Mouse (Mus musculus): ENCODE results near the gene Col23a1. TPM values are rescaled to one million over a fixed set of nuclear protein-coding genes. Genes with fewer than 3 reads are reported as not detected.

The Col23a1 gene
- polyA plus RNA-seq, 1 experiment from 2014 or later: 10.7 TPM

- no peak for DNase-seq (ENCODE audit: low spot score)
- Histone ChIP-seq H3K9ac (no peak overlapping the region), H3K4me2 (replicated peaks) (no peak overlapping the region), H3K27ac (no peak overlapping the region), H3K4me3 (replicated peaks; ENCODE audit: low read length) (no peak overlapping the region), H3K9me3 (ENCODE audit: control insufficient read depth, low read length) (no peaks in the 10 kb centered on the region), H3K27me3 (ENCODE audit: control insufficient read depth, insufficient read depth, low read length) (no peaks in the 10 kb centered on the region), H3K36me3 (replicated peaks; ENCODE audit: control insufficient read depth, insufficient read depth) (no peaks in the 10 kb centered on the region), H3K4me1 (replicated peaks; ENCODE audit: control insufficient read depth, insufficient read depth, low read length) (no peaks in the 10 kb centered on the region)
- ATAC-seq (ENCODE audit: low FRiP score): no peak
These were observed 30.9 kb downstream of the Col23a1 start for GRCm38 (mm10) chr11:51320609-51321008.

- H3K9me3 ChIP-seq (ENCODE audit: control insufficient read depth, low read length): no peaks in the 10 kb centered on the region
- no peak overlapping the region for H3K9ac ChIP-seq
- no peaks in the 10 kb centered on the region for H3K27me3 ChIP-seq (ENCODE audit: control insufficient read depth, insufficient read depth, low read length)
- ATAC-seq (ENCODE audit: low FRiP score): no peak
- no peaks in the 10 kb centered on the region for H3K4me1 ChIP-seq (replicated peaks; ENCODE audit: control insufficient read depth, insufficient read depth, low read length)
- no peaks in the 10 kb centered on the region for H3K36me3 ChIP-seq (replicated peaks; ENCODE audit: control insufficient read depth, insufficient read depth)
- H3K4me2 ChIP-seq (replicated peaks): no peak overlapping the region
- peak; percentile 60 for DNase-seq (ENCODE audit: low spot score)
- 57% methylated on average over 6 of the region's 6 CpGs for WGBS
- H3K4me3 ChIP-seq (replicated peaks; ENCODE audit: low read length): no peak overlapping the region
- no peak overlapping the region for H3K27ac ChIP-seq
These were observed 37.2 kb downstream of the Col23a1 start for GRCm38 (mm10) chr11:51326908-51327307.

DNA sequence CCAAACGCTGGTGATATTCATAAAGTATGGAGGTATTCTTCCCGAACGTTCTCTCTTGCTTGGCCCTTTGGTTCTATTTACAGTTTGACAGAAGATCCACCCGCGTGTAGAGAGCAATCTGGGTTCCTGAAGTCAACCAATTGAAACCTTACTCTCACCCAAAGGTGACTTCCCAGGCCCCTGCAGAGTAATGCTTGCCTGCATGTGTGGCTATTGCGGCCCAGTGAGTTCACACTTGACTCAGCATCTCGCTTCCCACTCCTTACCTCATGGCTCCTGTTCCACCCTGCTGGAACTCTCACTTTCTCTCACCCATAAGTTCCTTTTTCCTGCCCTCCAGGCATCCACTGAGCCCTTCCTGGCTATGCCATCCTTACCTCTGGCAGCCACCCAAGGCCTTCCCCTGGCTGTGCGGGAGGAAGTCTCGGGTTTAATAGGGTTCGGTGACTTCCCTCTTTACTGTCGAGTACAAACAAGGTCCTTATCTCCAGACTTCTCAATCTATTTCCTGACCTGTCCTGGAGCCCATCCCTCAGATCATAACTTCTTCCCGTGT lies 38.7 kb downstream of the Col23a1 start:
- DNase-seq (ENCODE audit: low spot score): no peak
- Histone ChIP-seq H3K4me2 (replicated peaks) (no peak overlapping the region), H3K27ac (no peak overlapping the region), H3K4me1 (replicated peaks; ENCODE audit: control insufficient read depth, insufficient read depth, low read length) (no peaks in the 10 kb centered on the region), H3K27me3 (ENCODE audit: control insufficient read depth, insufficient read depth, low read length) (no peaks in the 10 kb centered on the region), H3K9me3 (ENCODE audit: control insufficient read depth, low read length) (no peaks in the 10 kb centered on the region), H3K9ac (no peak overlapping the region), H3K4me3 (replicated peaks; ENCODE audit: low read length) (no peak overlapping the region), H3K36me3 (replicated peaks; ENCODE audit: control insufficient read depth, insufficient read depth) (no peaks in the 10 kb centered on the region)
- 85% methylated on average over 12 of the region's 12 CpGs for WGBS
- ATAC-seq (ENCODE audit: low FRiP score): no peak

- Histone ChIP-seq H3K36me3 (replicated peaks; ENCODE audit: control insufficient read depth, insufficient read depth) (no peaks in the 10 kb centered on the region), H3K4me3 (replicated peaks; ENCODE audit: low read length) (no peak overlapping the region), H3K9me3 (ENCODE audit: control insufficient read depth, low read length) (no peaks in the 10 kb centered on the region), H3K4me1 (replicated peaks; ENCODE audit: control insufficient read depth, insufficient read depth, low read length) (no peaks in the 10 kb centered on the region), H3K27me3 (ENCODE audit: control insufficient read depth, insufficient read depth, low read length) (no peaks in the 10 kb centered on the region), H3K4me2 (replicated peaks) (no peak overlapping the region), H3K27ac (no peak overlapping the region), H3K9ac (no peak overlapping the region)
- 83% methylated on average over 11 of the region's 11 CpGs for WGBS
- no peak for DNase-seq (ENCODE audit: low spot score)
- no peak for ATAC-seq (ENCODE audit: low FRiP score)
These were observed 40.4 kb downstream of the Col23a1 start for GRCm38 (mm10) chr11:51329837-51330714.

GRCm38 (mm10) chr11:51334017-51334416 lies 44.3 kb downstream of the Col23a1 start:
- no peaks in the 10 kb centered on the region for H3K27me3 ChIP-seq (ENCODE audit: control insufficient read depth, insufficient read depth, low read length)
- 81% methylated on average over 5 of the region's 5 CpGs for WGBS
- no peak overlapping the region for H3K4me2 ChIP-seq (replicated peaks)
- no peak overlapping the region for H3K27ac ChIP-seq
- DNase-seq (ENCODE audit: low spot score): no peak
- no peak for ATAC-seq (ENCODE audit: low FRiP score)
- no peak overlapping the region for H3K4me3 ChIP-seq (replicated peaks; ENCODE audit: low read length)
- no peaks in the 10 kb centered on the region for H3K4me1 ChIP-seq (replicated peaks; ENCODE audit: control insufficient read depth, insufficient read depth, low read length)
- H3K9ac ChIP-seq: no peak overlapping the region
- H3K9me3 ChIP-seq (ENCODE audit: control insufficient read depth, low read length): no peaks in the 10 kb centered on the region
- H3K36me3 ChIP-seq (replicated peaks; ENCODE audit: control insufficient read depth, insufficient read depth): no peaks in the 10 kb centered on the region

DNA sequence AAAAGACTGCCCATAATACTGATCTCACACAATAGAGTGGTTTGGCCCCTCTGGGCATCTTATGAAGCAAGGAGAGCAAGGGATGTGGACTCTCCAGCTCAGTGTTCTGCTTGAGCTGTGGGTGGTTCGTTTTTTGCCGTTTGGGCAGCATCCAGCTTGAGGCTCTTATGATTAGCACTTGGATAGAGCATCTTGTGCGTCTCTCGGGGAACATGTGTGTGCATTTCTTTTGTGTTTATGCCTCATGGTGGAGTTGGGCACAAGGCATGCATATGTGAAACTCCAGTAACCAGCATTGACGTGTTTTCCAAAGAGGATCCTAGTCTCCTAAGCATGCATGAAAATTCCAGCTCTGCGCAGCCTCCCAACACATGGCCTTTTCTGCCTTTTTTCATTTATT lies 47.9 kb downstream of the Col23a1 start:
- H3K36me3 ChIP-seq (replicated peaks; ENCODE audit: control insufficient read depth, insufficient read depth): no peaks in the 10 kb centered on the region
- no peaks in the 10 kb centered on the region for H3K4me1 ChIP-seq (replicated peaks; ENCODE audit: control insufficient read depth, insufficient read depth, low read length)
- ATAC-seq (ENCODE audit: low FRiP score) (no peak), DNase-seq (ENCODE audit: low spot score) (no peak)
- no peak overlapping the region for H3K27ac ChIP-seq
- WGBS: 79% methylated on average over 6 of the region's 6 CpGs
- H3K4me2 ChIP-seq (replicated peaks): no peak overlapping the region
- H3K4me3 ChIP-seq (replicated peaks; ENCODE audit: low read length): no peak overlapping the region
- H3K27me3 ChIP-seq (ENCODE audit: control insufficient read depth, insufficient read depth, low read length): no peaks in the 10 kb centered on the region
- no peaks in the 10 kb centered on the region for H3K9me3 ChIP-seq (ENCODE audit: control insufficient read depth, low read length)
- H3K9ac ChIP-seq: no peak overlapping the region

DNA sequence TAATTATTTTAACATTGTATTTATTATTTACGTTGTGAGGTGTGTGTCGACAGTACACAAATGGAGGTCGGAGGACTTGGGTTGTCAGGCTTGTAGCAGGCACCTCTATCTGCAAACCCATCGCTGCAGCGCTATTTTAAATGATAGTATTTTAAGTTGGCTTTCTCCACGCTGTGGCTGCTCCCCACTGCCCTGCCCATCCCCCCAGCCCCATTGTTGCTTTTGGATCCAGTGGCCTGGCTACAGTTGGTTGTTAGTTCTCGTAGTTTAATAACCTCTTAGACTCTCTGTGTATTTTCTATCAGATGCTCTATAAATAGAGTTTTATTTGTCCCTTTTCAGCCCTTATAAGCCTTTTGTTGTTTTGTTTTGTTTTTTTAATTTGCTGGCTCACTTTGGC lies 48.7 kb downstream of the Col23a1 start:
- Histone ChIP-seq H3K4me1 (replicated peaks; ENCODE audit: control insufficient read depth, insufficient read depth, low read length) (no peaks in the 10 kb centered on the region), H3K4me2 (replicated peaks) (no peak overlapping the region), H3K27ac (no peak overlapping the region), H3K27me3 (ENCODE audit: control insufficient read depth, insufficient read depth, low read length) (no peaks in the 10 kb centered on the region), H3K36me3 (replicated peaks; ENCODE audit: control insufficient read depth, insufficient read depth) (no peaks in the 10 kb centered on the region), H3K9me3 (ENCODE audit: control insufficient read depth, low read length) (no peaks in the 10 kb centered on the region), H3K4me3 (replicated peaks; ENCODE audit: low read length) (no peak overlapping the region), H3K9ac (no peak overlapping the region)
- no peak for DNase-seq (ENCODE audit: low spot score)
- WGBS: 75% methylated on average over 7 of the region's 7 CpGs
- no peak for ATAC-seq (ENCODE audit: low FRiP score)

GRCm38 (mm10) chr11:51341091-51341490 lies 51.4 kb downstream of the Col23a1 start:
- no peaks in the 10 kb centered on the region for H3K36me3 ChIP-seq (replicated peaks; ENCODE audit: control insufficient read depth, insufficient read depth)
- DNase-seq (ENCODE audit: low spot score) (no peak), ATAC-seq (ENCODE audit: low FRiP score) (no peak)
- H3K9me3 ChIP-seq (ENCODE audit: control insufficient read depth, low read length): no peaks in the 10 kb centered on the region
- H3K27me3 ChIP-seq (ENCODE audit: control insufficient read depth, insufficient read depth, low read length): no peaks in the 10 kb centered on the region
- no peak overlapping the region for H3K4me2 ChIP-seq (replicated peaks)
- WGBS: 76% methylated on average over 2 of the region's 2 CpGs
- no peak overlapping the region for H3K9ac ChIP-seq
- no peak overlapping the region for H3K4me3 ChIP-seq (replicated peaks; ENCODE audit: low read length)
- H3K4me1 ChIP-seq (replicated peaks; ENCODE audit: control insufficient read depth, insufficient read depth, low read length): no peaks in the 10 kb centered on the region
- H3K27ac ChIP-seq: no peak overlapping the region

- DNase-seq (ENCODE audit: low spot score) (no peak), ATAC-seq (ENCODE audit: low FRiP score) (no peak)
- H3K36me3 ChIP-seq (replicated peaks; ENCODE audit: control insufficient read depth, insufficient read depth): no peaks in the 10 kb centered on the region
- WGBS: 95% methylated on average over 6 of the region's 6 CpGs
- no peak overlapping the region for H3K4me3 ChIP-seq (replicated peaks; ENCODE audit: low read length)
- H3K4me1 ChIP-seq (replicated peaks; ENCODE audit: control insufficient read depth, insufficient read depth, low read length): no peaks in the 10 kb centered on the region
- no peaks in the 10 kb centered on the region for H3K27me3 ChIP-seq (ENCODE audit: control insufficient read depth, insufficient read depth, low read length)
- H3K9ac ChIP-seq: no peak overlapping the region
- H3K9me3 ChIP-seq (ENCODE audit: control insufficient read depth, low read length): no peaks in the 10 kb centered on the region
- H3K4me2 ChIP-seq (replicated peaks): no peak overlapping the region
- H3K27ac ChIP-seq: no peak overlapping the region
These were observed 53.1 kb downstream of the Col23a1 start for GRCm38 (mm10) chr11:51342776-51343175.

All from hindbrain, embryonic 14.5 days (tissue).